Mouse (Mus musculus): ENCODE results near the gene Fkbp8.

The Fkbp8 gene

GRCm38 (mm10) chr8:70527512-70528181 is at the start of gene Fkbp8, which contains the start of gene Kxd1:
Fkbp8 (plus strand) TSS chr8:70527724.
Kxd1 (minus strand) TSS chr8:70527956.
- peak; percentile 97 to 100 for DNase-seq (ENCODE audit: inconsistent age in 2 of 2, low spot score in 1 of 2)

DNA sequence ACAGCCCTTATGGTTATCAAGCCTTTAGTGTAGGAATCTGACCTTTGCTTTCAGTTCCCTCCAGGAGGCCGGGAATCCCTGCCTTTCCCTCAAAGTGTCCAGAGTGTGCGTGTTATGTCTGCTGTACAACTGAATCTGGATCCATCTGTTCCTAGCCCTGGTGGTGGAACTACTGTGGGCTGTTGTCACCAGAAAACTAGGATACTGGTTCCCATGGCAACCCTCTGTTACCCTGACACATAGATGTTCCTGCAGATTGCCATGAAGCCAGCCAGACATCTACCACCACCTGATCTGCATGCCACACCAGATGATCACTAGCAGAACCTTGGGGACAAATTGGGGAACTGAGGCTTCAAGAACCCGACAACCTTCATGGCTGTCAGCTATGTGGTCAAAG is 45.6 kb upstream of the Fkbp8 start:
- no peak for DNase-seq (ENCODE audit: inconsistent age in 2 of 2, low spot score in 1 of 2)

DNA sequence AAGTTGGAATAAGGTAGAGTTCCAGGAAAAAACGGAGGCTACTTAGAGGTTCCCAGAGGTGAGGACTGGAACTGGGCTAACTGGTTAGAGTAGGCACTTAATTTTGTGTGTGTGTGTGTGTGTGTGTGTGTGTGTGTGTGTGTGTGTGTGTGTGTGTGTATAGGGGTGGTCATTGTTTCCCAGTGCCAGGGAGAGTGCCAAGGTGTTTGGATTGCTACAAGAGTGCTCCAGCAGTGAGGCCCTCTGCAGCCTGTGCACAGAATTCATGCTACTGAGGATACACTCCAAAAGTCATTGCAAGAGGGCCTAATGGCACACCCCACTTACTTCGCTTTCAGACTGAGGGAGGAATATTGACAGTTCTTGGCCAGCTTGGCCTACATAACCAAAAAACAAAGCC is 44.6 kb upstream of the Fkbp8 start:
- DNase-seq (ENCODE audit: inconsistent age in 2 of 2, low spot score in 1 of 2) = no peak

GRCm38 (mm10) chr8:70486191-70486681 is 41.3 kb upstream of the Fkbp8 start:
- DNase-seq (ENCODE audit: inconsistent age in 2 of 2, low spot score in 1 of 2) = no peak

- DNase-seq (ENCODE audit: inconsistent age in 2 of 2, low spot score in 1 of 2) = no peak
Measured at GRCm38 (mm10) chr8:70486941-70487520, 40.5 kb upstream of the Fkbp8 start, which contains the start of gene Tmem59l. Tmem59l (minus strand) TSS chr8:70487358.

- peak in 1 of 2 experiments; percentile 49 for DNase-seq (ENCODE audit: inconsistent age in 2 of 2, low spot score in 1 of 2)
Measured at GRCm38 (mm10) chr8:70487993-70488796, 39.3 kb upstream of the Fkbp8 start.

- DNase-seq (ENCODE audit: inconsistent age in 2 of 2, low spot score in 1 of 2) = no peak
Measured at GRCm38 (mm10) chr8:70488931-70489470, 38.5 kb upstream of the Fkbp8 start.

DNA sequence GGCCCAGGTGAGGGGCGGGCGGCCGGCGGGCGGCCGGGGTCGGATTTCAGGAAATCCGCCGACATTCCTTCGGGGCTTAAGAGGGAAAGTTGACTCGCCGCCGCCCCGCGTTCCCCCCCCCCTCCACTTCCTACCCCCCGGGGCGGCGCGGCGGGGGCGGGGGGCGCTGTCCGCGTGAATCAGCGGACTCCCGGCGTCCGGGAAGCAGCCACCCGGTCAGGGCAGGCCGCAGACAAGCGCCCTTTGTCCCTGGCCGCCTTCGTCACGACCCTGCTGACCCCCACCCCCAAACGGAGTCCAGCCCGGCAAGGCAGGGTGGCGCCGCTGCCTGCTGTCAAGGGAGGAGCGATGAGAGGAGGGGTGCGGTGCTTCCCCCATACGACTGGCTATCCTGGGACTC is 37.9 kb upstream of the Fkbp8 start:
- DNase-seq (ENCODE audit: inconsistent age in 2 of 2, low spot score in 1 of 2) = no peak

GRCm38 (mm10) chr8:70490061-70490879 is 37.3 kb upstream of the Fkbp8 start:
- DNase-seq (ENCODE audit: inconsistent age in 2 of 2, low spot score in 1 of 2) = no peak

DNA sequence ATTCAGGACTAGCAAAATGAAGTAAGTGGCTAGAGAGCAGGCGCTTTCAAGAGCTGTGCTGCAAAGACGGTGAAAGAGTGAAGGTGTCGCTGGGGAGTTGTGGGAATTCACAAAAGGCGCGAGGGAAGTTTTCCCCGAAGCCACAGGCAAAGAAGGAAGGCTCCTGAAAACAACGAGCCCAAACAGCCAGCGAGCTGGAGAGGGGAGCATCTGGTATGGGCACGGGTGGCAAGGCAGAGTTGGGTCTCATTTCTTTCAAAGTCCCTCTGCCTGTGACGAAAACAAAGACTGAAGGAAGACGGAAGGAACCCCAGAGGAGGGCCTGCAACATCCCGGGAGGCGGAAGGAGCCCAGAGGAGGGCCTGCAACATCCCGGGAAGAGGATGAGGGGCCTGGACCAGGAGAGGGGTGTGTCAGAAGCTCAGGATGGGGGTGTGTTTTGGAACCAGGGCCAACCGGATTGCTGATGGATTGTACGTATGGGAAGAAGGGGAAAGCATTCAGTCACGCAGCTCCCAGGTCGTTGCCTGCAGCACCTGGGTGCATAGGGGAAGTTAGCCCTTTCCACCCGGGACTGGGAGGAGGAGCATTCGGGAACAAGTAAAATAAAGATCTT is 36.5 kb upstream of the Fkbp8 start:
- no peak for DNase-seq (ENCODE audit: inconsistent age in 2 of 2, low spot score in 1 of 2)

DNA sequence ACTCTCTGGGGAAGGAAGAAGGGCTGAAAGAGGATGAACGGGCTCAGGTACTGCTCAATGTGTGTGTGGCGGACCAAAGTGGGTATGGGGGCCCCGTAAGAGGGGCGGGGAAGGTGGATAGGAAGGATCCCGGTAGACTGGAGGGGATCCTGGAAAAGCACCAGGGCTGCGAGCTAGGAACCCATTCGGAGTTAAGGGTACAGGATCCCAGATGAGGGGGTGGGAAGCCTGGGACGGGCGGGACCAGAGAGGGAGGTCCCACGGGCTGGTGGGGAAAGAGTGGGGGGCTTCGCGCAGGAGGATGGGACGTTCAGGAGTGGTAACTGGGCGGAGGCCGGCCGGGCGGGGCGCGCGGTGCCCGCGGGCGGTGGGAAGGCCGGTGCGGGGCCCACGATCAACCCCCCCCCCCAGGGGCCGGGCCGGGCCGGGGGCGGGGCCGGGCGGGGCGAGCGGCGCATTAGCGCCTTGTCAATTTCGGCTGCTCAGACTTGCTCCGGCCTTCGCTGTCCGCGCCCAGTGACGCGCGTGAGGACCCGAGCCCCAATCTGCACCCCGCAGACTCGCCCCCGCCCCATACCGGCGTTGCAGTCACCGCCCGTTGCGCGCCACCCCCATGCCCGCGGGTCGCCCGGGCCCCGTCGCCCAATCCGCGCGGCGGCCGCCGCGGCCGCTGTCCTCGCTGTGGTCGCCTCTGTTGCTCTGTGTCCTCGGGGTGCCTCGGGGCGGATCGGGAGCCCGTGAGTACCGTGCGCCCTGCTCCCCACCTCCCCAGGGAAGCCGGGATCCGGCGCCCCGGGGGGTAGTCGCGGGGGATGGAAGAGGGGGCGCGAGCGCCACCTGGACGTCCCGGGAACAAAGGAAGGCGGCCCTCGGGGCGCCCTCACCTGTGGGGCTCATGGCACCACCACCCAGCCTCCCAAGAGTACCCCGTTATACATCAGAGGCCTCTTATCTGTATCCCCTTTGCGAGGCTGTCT is 34.6 kb upstream of the Fkbp8 start, which contains the start of gene Crlf1:
Gene Crlf1 (plus strand): TSS at position 495 of the 977 bp plus-strand sequence.
- peak in 1 of 2 experiments; percentile 59 for DNase-seq (ENCODE audit: inconsistent age in 2 of 2, low spot score in 1 of 2)

DNA sequence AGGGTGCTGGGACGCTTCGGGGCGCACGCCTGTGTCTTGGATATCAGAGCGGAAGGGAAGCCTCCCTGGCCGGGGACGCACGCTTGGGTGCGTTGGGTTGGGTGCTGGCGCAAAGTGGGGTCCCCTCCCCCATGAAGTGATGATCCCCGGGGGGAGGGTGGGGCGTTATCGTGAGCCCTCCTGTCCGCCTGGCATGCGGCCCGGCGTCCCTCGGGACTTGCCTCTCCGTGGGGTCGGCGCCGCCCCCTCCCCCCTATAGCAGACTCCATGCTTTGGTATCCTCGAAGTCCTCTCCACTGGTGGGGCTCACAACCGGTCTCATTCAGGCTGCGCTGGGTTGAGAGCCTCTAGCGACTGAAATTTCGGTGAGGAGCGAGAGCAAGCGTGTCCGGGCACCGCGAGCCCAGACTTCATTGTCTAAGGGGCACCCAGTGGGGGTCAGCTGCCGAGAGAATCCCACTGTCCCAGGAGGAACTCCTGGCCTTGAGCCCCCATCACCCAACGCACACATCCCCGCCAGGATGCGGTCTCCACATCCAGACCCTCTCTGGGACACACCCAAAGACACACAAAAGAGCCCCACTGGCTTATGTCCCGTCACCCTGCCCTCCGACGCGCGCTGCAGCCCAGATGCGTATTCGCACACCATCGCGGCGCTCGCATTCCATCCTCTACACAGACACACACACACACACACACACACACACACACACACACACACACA is 33.7 kb upstream of the Fkbp8 start:
- no peak for DNase-seq (ENCODE audit: inconsistent age in 2 of 2, low spot score in 1 of 2)

DNA sequence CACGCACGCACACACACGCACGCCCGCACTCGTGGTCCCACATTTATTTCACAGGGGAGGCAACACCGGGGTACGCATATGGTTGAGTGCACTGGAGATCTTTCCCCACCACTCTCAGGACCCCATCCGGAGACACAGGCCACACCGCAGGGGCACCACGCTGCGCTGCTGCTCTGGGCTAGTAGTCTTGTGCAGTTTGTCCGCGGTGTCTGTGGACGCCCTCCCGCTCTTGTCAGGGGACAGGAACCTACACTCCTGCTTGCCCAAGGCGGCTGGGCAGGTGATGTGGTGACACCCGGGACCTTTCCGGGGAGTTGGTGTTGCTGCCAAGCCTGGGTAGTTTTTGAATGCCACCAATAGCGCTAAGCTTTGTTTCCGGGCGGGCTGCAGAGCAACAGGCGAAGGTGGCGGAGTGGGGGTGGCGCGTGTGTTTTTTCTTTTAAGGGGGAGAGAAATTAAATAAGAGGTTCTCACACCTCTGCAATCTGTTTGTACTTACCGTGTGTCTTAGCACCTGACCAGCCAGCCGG is 33.0 kb upstream of the Fkbp8 start:
- DNase-seq (ENCODE audit: inconsistent age in 2 of 2, low spot score in 1 of 2) = no peak

- no peak for DNase-seq (ENCODE audit: inconsistent age in 2 of 2, low spot score in 1 of 2)
Measured at GRCm38 (mm10) chr8:70495001-70495770, 32.3 kb upstream of the Fkbp8 start.

GRCm38 (mm10) chr8:70495771-70496062 is 31.8 kb upstream of the Fkbp8 start:
- peak in 1 of 2 experiments; percentile 59 for DNase-seq (ENCODE audit: inconsistent age in 2 of 2, low spot score in 1 of 2)

DNA sequence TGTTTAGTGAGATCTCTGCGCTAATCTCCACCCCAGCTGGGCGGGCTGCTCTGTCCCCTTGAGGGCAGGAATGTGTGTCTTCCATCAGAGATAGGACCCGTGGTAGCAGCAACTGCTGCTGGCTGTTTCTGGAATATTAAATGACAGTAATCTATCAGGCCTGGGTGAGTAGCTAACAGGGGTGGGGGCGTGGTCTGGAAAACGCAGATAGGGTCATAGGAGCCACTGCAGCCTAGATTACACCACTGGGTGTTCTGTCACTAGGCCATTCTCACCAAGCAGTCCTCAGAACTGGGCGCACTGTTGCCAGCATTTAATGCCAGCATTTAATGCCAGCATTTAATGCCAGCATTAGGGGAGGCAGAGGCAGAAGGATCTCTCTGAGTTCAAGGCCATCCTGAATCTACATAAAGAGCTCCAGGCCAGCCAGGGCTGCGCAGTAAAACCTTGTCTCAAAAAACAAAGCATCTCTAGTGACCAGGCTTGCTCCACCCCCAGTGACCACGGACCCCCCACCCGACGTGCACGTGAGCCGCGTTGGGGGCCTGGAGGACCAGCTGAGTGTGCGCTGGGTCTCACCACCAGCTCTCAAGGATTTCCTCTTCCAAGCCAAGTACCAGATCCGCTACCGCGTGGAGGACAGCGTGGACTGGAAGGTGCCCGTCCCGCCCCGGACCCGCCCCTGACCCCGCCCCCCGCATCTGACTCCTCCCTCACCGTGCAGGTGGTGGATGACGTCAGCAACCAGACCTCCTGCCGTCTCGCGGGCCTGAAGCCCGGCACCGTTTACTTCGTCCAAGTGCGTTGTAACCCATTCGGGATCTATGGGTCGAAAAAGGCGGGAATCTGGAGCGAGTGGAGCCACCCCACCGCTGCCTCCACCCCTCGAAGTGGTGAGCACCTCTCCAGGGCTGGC is 26.9 kb upstream of the Fkbp8 start:
- no peak for DNase-seq (ENCODE audit: inconsistent age in 2 of 2, low spot score in 1 of 2)

Data from adrenal gland, adult (tissue).